Mouse (Mus musculus): Measurements from ENCODE around the gene Gm3139.
"Not testable (repeated sequence)": the region's sequence is repeated elsewhere in the genome, so short reads cannot be mapped to it uniquely, and the experiment has no call there.

Gm3139 gene

GRCm38 (mm10) chr5:94525987-94526386 lies at the start of gene Gm3139:
TSS of gene Gm3139 (plus strand) at chr5:94526287.
- not testable (repeated sequence) for DNase-seq (ENCODE audit: low spot score)
